Mouse (Mus musculus): Measurements from ENCODE around the gene Ppp2r5e. TPM values are rescaled to one million over a fixed set of nuclear protein-coding genes. Genes with fewer than 3 reads are reported as not detected.
"Not testable (repeated sequence)": the region's sequence is repeated elsewhere in the genome, so short reads cannot be mapped to it uniquely, and the experiment has no call there.

Ppp2r5e gene
- total RNA-seq, 1 experiment from 2014 or later = 26.7 TPM

- no peak for ATAC-seq (replicated peaks in 1 of 2; ENCODE audit: insufficient read depth in 1 of 2, low FRiP score in 2 of 2, low TSS enrichment in 1 of 2, low read depth in 1 of 2, poor library complexity in 2 of 2, severe bottlenecking in 2 of 2)
These were observed 73.7 kb downstream of the Ppp2r5e start for GRCm38 (mm10) chr12:75522360-75522759.

- no peak for ATAC-seq (replicated peaks in 1 of 2; ENCODE audit: insufficient read depth in 1 of 2, low FRiP score in 2 of 2, low TSS enrichment in 1 of 2, low read depth in 1 of 2, poor library complexity in 2 of 2, severe bottlenecking in 2 of 2)
These were observed 75.7 kb downstream of the Ppp2r5e start for GRCm38 (mm10) chr12:75520395-75520794.

- no peak for ATAC-seq (replicated peaks in 1 of 2; ENCODE audit: insufficient read depth in 1 of 2, low FRiP score in 2 of 2, low TSS enrichment in 1 of 2, low read depth in 1 of 2, poor library complexity in 2 of 2, severe bottlenecking in 2 of 2)
These were observed 76.7 kb downstream of the Ppp2r5e start for GRCm38 (mm10) chr12:75519181-75519940.

GRCm38 (mm10) chr12:75515301-75515906 lies 80.6 kb downstream of the Ppp2r5e start:
- ATAC-seq (replicated peaks in 1 of 2; ENCODE audit: insufficient read depth in 1 of 2, low FRiP score in 2 of 2, low TSS enrichment in 1 of 2, low read depth in 1 of 2, poor library complexity in 2 of 2, severe bottlenecking in 2 of 2) = no peak

- ATAC-seq (replicated peaks in 1 of 2; ENCODE audit: insufficient read depth in 1 of 2, low FRiP score in 2 of 2, low TSS enrichment in 1 of 2, low read depth in 1 of 2, poor library complexity in 2 of 2, severe bottlenecking in 2 of 2) = no peak
These were observed 84.5 kb downstream of the Ppp2r5e start for GRCm38 (mm10) chr12:75511520-75511919.

GRCm38 (mm10) chr12:75504991-75505650 lies 90.9 kb downstream of the Ppp2r5e start:
- ATAC-seq (replicated peaks in 1 of 2; ENCODE audit: insufficient read depth in 1 of 2, low FRiP score in 2 of 2, low TSS enrichment in 1 of 2, low read depth in 1 of 2, poor library complexity in 2 of 2, severe bottlenecking in 2 of 2) = no peak

- no peak for ATAC-seq (replicated peaks in 1 of 2; ENCODE audit: insufficient read depth in 1 of 2, low FRiP score in 2 of 2, low TSS enrichment in 1 of 2, low read depth in 1 of 2, poor library complexity in 2 of 2, severe bottlenecking in 2 of 2)
These were observed 93.4 kb downstream of the Ppp2r5e start for GRCm38 (mm10) chr12:75502664-75503063.

GRCm38 (mm10) chr12:75497698-75498097 lies 98.3 kb downstream of the Ppp2r5e start:
- no peak for ATAC-seq (replicated peaks in 1 of 2; ENCODE audit: insufficient read depth in 1 of 2, low FRiP score in 2 of 2, low TSS enrichment in 1 of 2, low read depth in 1 of 2, poor library complexity in 2 of 2, severe bottlenecking in 2 of 2)

- ATAC-seq (replicated peaks in 1 of 2; ENCODE audit: insufficient read depth in 1 of 2, low FRiP score in 2 of 2, low TSS enrichment in 1 of 2, low read depth in 1 of 2, poor library complexity in 2 of 2, severe bottlenecking in 2 of 2) = no peak
These were observed 100.4 kb downstream of the Ppp2r5e start for GRCm38 (mm10) chr12:75495636-75496035.

- ATAC-seq (replicated peaks in 1 of 2; ENCODE audit: insufficient read depth in 1 of 2, low FRiP score in 2 of 2, low TSS enrichment in 1 of 2, low read depth in 1 of 2, poor library complexity in 2 of 2, severe bottlenecking in 2 of 2) = no peak
These were observed 101.4 kb downstream of the Ppp2r5e start for GRCm38 (mm10) chr12:75494643-75495042.

GRCm38 (mm10) chr12:75492549-75493327 lies 103.3 kb downstream of the Ppp2r5e start:
- no peak for ATAC-seq (replicated peaks in 1 of 2; ENCODE audit: insufficient read depth in 1 of 2, low FRiP score in 2 of 2, low TSS enrichment in 1 of 2, low read depth in 1 of 2, poor library complexity in 2 of 2, severe bottlenecking in 2 of 2)

GRCm38 (mm10) chr12:75492148-75492547 lies 103.9 kb downstream of the Ppp2r5e start:
- ATAC-seq (replicated peaks in 1 of 2; ENCODE audit: insufficient read depth in 1 of 2, low FRiP score in 2 of 2, low TSS enrichment in 1 of 2, low read depth in 1 of 2, poor library complexity in 2 of 2, severe bottlenecking in 2 of 2) = not testable (repeated sequence)

- ATAC-seq (replicated peaks in 1 of 2; ENCODE audit: insufficient read depth in 1 of 2, low FRiP score in 2 of 2, low TSS enrichment in 1 of 2, low read depth in 1 of 2, poor library complexity in 2 of 2, severe bottlenecking in 2 of 2) = no peak
These were observed 108.5 kb downstream of the Ppp2r5e start for GRCm38 (mm10) chr12:75487500-75487899.

- no peak for ATAC-seq (replicated peaks in 1 of 2; ENCODE audit: insufficient read depth in 1 of 2, low FRiP score in 2 of 2, low TSS enrichment in 1 of 2, low read depth in 1 of 2, poor library complexity in 2 of 2, severe bottlenecking in 2 of 2)
These were observed 109.3 kb downstream of the Ppp2r5e start for GRCm38 (mm10) chr12:75486568-75487286.

- ATAC-seq (replicated peaks in 1 of 2; ENCODE audit: insufficient read depth in 1 of 2, low FRiP score in 2 of 2, low TSS enrichment in 1 of 2, low read depth in 1 of 2, poor library complexity in 2 of 2, severe bottlenecking in 2 of 2) = no peak
These were observed 113.3 kb downstream of the Ppp2r5e start for GRCm38 (mm10) chr12:75482781-75483180.

GRCm38 (mm10) chr12:75482015-75482414 lies 114.0 kb downstream of the Ppp2r5e start:
- ATAC-seq (replicated peaks in 1 of 2; ENCODE audit: insufficient read depth in 1 of 2, low FRiP score in 2 of 2, low TSS enrichment in 1 of 2, low read depth in 1 of 2, poor library complexity in 2 of 2, severe bottlenecking in 2 of 2) = no peak

GRCm38 (mm10) chr12:75480031-75480430 lies 116.0 kb downstream of the Ppp2r5e start:
- ATAC-seq (replicated peaks in 1 of 2; ENCODE audit: insufficient read depth in 1 of 2, low FRiP score in 2 of 2, low TSS enrichment in 1 of 2, low read depth in 1 of 2, poor library complexity in 2 of 2, severe bottlenecking in 2 of 2) = no peak

All from hematopoietic stem cell, adult 5-6 weeks (primary cell).